Mouse (Mus musculus) ES-Bruce4 (cell line): ENCODE measurements around the gene Snorc. TPM values are rescaled to one million over a fixed set of nuclear protein-coding genes. Genes with fewer than 3 reads are reported as not detected.

Source experiments
- H3K27ac ChIP-seq: 2 replicates; pipeline ENCODE4 v1.5.1; 2012; ENCODE audit warnings: low read length, inconsistent platforms; ENCODE audit not compliant: insufficient read depth
- H3K27me3 ChIP-seq: 2 replicates; pipeline ENCODE4 v1.6.1; 2012; ENCODE audit warnings: mild to moderate bottlenecking, low read length, inconsistent platforms; ENCODE audit not compliant: control insufficient read depth, poor library complexity, insufficient read depth, severe bottlenecking
- H3K36me3 ChIP-seq: 2 replicates; pipeline ENCODE4 v1.6.1; 2012; ENCODE audit warnings: inconsistent platforms, mild to moderate bottlenecking, low read length, moderate library complexity; ENCODE audit not compliant: control insufficient read depth, poor library complexity, insufficient read depth, severe bottlenecking
- H3K4me1 ChIP-seq: one replicate; pipeline ENCODE4 v1.8.1; 2011; ENCODE audit warnings: low read length; ENCODE audit not compliant: control insufficient read depth, insufficient read depth
- H3K4me3 ChIP-seq: 2 replicates; pipeline ENCODE4 v1.5.1; 2011; ENCODE audit warnings: low read depth, mild to moderate bottlenecking, low read length
- H3K9ac ChIP-seq: 2 replicates; pipeline ENCODE4 v1.6.1; 2012; ENCODE audit warnings: low read depth, mild to moderate bottlenecking, inconsistent platforms; ENCODE audit not compliant: poor library complexity, severe bottlenecking
- H3K9me3 ChIP-seq: replicated peaks from 2 replicates; pipeline ENCODE4 v1.6.1; 2012; ENCODE audit warnings: mild to moderate bottlenecking, low read length, inconsistent platforms; ENCODE audit not compliant: control insufficient read depth, poor library complexity, insufficient read depth, severe bottlenecking
- CTCF ChIP-seq: IDR thresholded peaks from one replicate; pipeline ENCODE4 v1.8.1; 2011; ENCODE audit warnings: low read depth, low read length
- EP300 ChIP-seq: IDR thresholded peaks from 2 replicates; pipeline ENCODE4 v1.6.1; 2011; ENCODE audit warnings: low read depth, low read length; ENCODE audit not compliant: insufficient read depth
- POLR2A ChIP-seq: IDR thresholded peaks from one replicate; pipeline ENCODE4 v1.8.1; 2011; ENCODE audit warnings: low read length; ENCODE audit not compliant: insufficient read depth
- polyA plus RNA-seq: library from polyadenylated mRNA; stranded (reverse); fragments of >200 nt; gene quantifications from 2 replicates; pipeline ENCODE4 v1.2.4, GENCODE M21; 2011; ENCODE audit warnings: low read depth; ENCODE audit not compliant: missing spikeins, insufficient read depth, insufficient read length

Gene Snorc
- polyA plus RNA-seq, 1 experiment, result not detected

DNA sequence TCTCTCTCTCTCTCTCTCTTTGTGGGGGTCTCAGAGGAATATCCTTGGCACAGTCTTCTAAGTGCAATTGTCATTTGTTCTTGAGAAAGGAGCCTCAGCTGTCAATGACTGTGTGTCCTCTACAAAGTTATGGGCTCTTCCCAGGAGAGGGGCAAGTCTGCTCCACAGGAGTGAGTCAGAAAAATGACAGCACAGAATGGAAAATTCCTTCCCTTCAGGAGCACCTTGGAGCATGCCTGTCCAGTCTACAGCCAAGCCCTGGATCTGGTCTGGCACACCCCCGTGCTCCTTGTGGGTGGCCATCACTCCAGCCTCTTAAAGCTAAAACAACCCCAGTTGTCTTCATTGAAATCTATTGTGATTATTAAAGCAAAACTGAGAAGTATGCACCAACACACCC, 51.5 kb downstream of the Snorc start:
- TF ChIP-seq POLR2A, result no peak
- TF ChIP-seq CTCF, result no peak
- TF ChIP-seq EP300, result no peak
- no peaks in the 10 kb centered on the region for H3K4me1 ChIP-seq
- no peaks in the 10 kb centered on the region; the same call in 1 of the 2 replicates for H3K27me3 ChIP-seq
- H3K27ac ChIP-seq, result no peak overlapping the region
- no peaks in the 10 kb centered on the region for H3K9me3 ChIP-seq
- no peaks in the 10 kb centered on the region for H3K36me3 ChIP-seq
- H3K4me3 ChIP-seq, result no peak overlapping the region
- no peak overlapping the region for H3K9ac ChIP-seq

DNA sequence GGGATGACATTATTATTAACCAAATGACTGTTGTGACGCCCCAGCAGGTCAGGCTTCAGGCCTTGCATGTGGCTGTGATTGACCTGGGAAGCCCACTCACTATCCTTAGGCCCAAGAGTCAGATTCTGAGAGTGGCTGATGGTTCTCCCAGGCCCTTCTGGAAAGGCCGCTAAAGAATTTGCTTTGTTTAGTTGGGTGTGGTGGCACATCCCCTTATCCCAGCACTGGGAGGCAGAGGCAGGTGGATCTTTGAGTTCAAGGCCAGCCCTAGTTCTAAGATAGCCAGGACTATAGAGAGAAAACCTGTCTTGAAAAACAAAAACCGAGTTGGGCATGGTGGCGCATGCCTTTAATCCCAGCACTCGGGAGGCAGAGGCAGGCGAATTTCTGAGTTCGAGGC, 55.0 kb downstream of the Snorc start:
- Histone ChIP-seq H3K4me3 (no peak overlapping the region), H3K27ac (no peak overlapping the region), H3K36me3 (no peaks in the 10 kb centered on the region), H3K9ac (no peak overlapping the region), H3K9me3 (no peaks in the 10 kb centered on the region), H3K4me1 (no peaks in the 10 kb centered on the region), H3K27me3 (no peaks in the 10 kb centered on the region; the same call in 1 of the 2 replicates)
- TF ChIP-seq EP300 (no peak), POLR2A (no peak)

Other genes with a start within 250 kb of the Snorc start
- gene Efhd1, start 205.9 kb upstream of the Snorc start, polyA plus RNA-seq, result 1.9 and 2.2 TPM in 2 replicates
- gene Gigyf2, start 143.3 kb upstream of the Snorc start, polyA plus RNA-seq, result 185 and 207 TPM in 2 replicates
- gene Kcnj13, start 75.5 kb upstream of the Snorc start, polyA plus RNA-seq, result not detected in 2 replicates
- gene Neu2, start 39.6 kb downstream of the Snorc start, polyA plus RNA-seq, result not detected in 2 replicates
- 0.72 and 1.1 TPM in 2 replicates for gene Ngef, start 103.6 kb downstream of the Snorc start, polyA plus RNA-seq
- 15.7 and 16.8 TPM in 2 replicates for gene Inpp5d, start 150.0 kb downstream of the Snorc start, polyA plus RNA-seq